Mouse (Mus musculus) bone marrow, adult 2 months (tissue): ENCODE measurements at regions not wholly inside any gene's neighbourhood (a gene's known extent, or its start where the extent isn't known, plus 50 kb on each side); places are given as distances from the start of the nearest gene placed in this dataset.

Experiments used
- H3K27ac ChIP-seq: fragments of 200-500 bp; 2 replicates; pipeline ENCODE4 v1.5.1; 2012; ENCODE audit warnings: low read depth, mild to moderate bottlenecking, control low read depth, inconsistent platforms, low read length; ENCODE audit not compliant: control insufficient read depth, poor library complexity, insufficient read depth
- H3K4me1 ChIP-seq: fragments of 200-500 bp; 2 replicates; pipeline ENCODE4 v1.6.1; 2011; ENCODE audit warnings: low read length; ENCODE audit not compliant: control insufficient read depth, insufficient read depth
- H3K4me3 ChIP-seq: fragments of 200-500 bp; replicated peaks from 2 replicates; pipeline ENCODE3; 2011; ENCODE audit warnings: mild to moderate bottlenecking, low read depth, low read length, control low read depth; ENCODE audit not compliant: control insufficient read depth
- CTCF ChIP-seq: fragments of 200-500 bp; IDR thresholded peaks from 2 replicates; pipeline ENCODE4 v1.5.1; 2011; ENCODE audit warnings: low read length, control low read depth; ENCODE audit not compliant: control insufficient read depth, insufficient read depth
- POLR2A ChIP-seq: fragments of 200-500 bp; IDR thresholded peaks from 2 replicates; pipeline ENCODE4 v1.6.1; 2011; ENCODE audit warnings: low read depth, mild to moderate bottlenecking, control low read depth, low read length, borderline replicate concordance; ENCODE audit not compliant: control insufficient read depth
- WGBS: fragments of 180-500 bp; shearing (Covaris S2); methylation state at CpG from one replicate; pipeline ENCODE4 v1.1.7; 2018; 5-methylcytosine and 5-hydroxymethylcytosine counted together

- TF ChIP-seq POLR2A, result no peak
- no peak for TF ChIP-seq CTCF
- 10% methylated on average over 1 of the region's 1 CpGs for WGBS
- Histone ChIP-seq H3K4me1 (no peaks in the 10 kb centered on the region), H3K27ac (no peak overlapping the region), H3K4me3 (no peak overlapping the region)
Measured at GRCm38 (mm10) chr14:79902355-79902754, 81.5 kb upstream of the Olfm4 start.

GRCm38 (mm10) chr14:79898240-79898639 is 85.6 kb upstream of the Olfm4 start:
- no peak for TF ChIP-seq POLR2A
- no peak for TF ChIP-seq CTCF
- WGBS, result 9% methylated on average over 5 of the region's 5 CpGs
- Histone ChIP-seq H3K4me3 (no peak overlapping the region), H3K4me1 (no peaks in the 10 kb centered on the region), H3K27ac (no peak overlapping the region)

GRCm38 (mm10) chr14:79893241-79893640 is 90.6 kb upstream of the Olfm4 start:
- Histone ChIP-seq H3K27ac (no peak overlapping the region), H3K4me3 (no peak overlapping the region), H3K4me1 (no peaks in the 10 kb centered on the region)
- WGBS, result 71% methylated on average over 4 of the region's 4 CpGs
- TF ChIP-seq CTCF (no peak), POLR2A (no peak)

- H3K27ac ChIP-seq, result no peak overlapping the region
- WGBS, result 74% methylated on average over 2 of the region's 2 CpGs
- no peaks in the 10 kb centered on the region for H3K4me1 ChIP-seq
- H3K4me3 ChIP-seq, result no peak overlapping the region
- TF ChIP-seq POLR2A (no peak), CTCF (no peak)
Measured at GRCm38 (mm10) chr14:79890682-79891081, 93.2 kb upstream of the Olfm4 start.

- TF ChIP-seq POLR2A (no peak), CTCF (no peak)
- Histone ChIP-seq H3K27ac (no peak overlapping the region), H3K4me3 (no peak overlapping the region), H3K4me1 (no peaks in the 10 kb centered on the region)
- 74% methylated on average over 4 of the region's 4 CpGs for WGBS
Measured at GRCm38 (mm10) chr14:79890280-79890679, 93.6 kb upstream of the Olfm4 start.

GRCm38 (mm10) chr14:79883487-79883886 is 100.4 kb upstream of the Olfm4 start:
- 82% methylated on average over 7 of the region's 7 CpGs for WGBS

GRCm38 (mm10) chr14:79881726-79882125 is 102.2 kb upstream of the Olfm4 start:
- no peak overlapping the region for H3K27ac ChIP-seq
- TF ChIP-seq POLR2A, result no peak
- TF ChIP-seq CTCF, result no peak
- no peaks in the 10 kb centered on the region for H3K4me1 ChIP-seq
- 27% methylated on average over 9 of the region's 9 CpGs for WGBS
- H3K4me3 ChIP-seq, result no peak overlapping the region

More at GRCm38 (mm10) chr14:79883487-79883886, 100.4 kb upstream of the Olfm4 start:
- Histone ChIP-seq H3K4me3 (no peak overlapping the region), H3K4me1 (no peaks in the 10 kb centered on the region), H3K27ac (no peak overlapping the region)
- TF ChIP-seq CTCF, result no peak
- TF ChIP-seq POLR2A, result no peak

- Histone ChIP-seq H3K27ac (no peak overlapping the region), H3K4me1 (no peaks in the 10 kb centered on the region), H3K4me3 (no peak overlapping the region)
- TF ChIP-seq POLR2A, result no peak
- TF ChIP-seq CTCF, result no peak
- 57% methylated on average over 5 of the region's 5 CpGs for WGBS
Measured at GRCm38 (mm10) chr14:79880065-79880755, 103.7 kb upstream of the Olfm4 start.
